Mouse (Mus musculus) myocyte (in vitro differentiated cells): Measurements from ENCODE around the gene Itga3.

Source experiments
- MAX ChIP-seq: IDR thresholded peaks from one replicate; pipeline ENCODE4 v1.6.1; 2011; ENCODE audit warnings: low read depth, mild to moderate bottlenecking, control low read depth
- POLR2A ChIP-seq: IDR thresholded peaks from one replicate; pipeline ENCODE4 v1.6.1; 2011; ENCODE audit warnings: low read depth, mild to moderate bottlenecking, control low read depth, moderate library complexity; ENCODE audit not compliant: insufficient read length
- POLR2AphosphoS2 ChIP-seq: IDR thresholded peaks from one replicate; pipeline ENCODE4 v1.6.1; 2011; ENCODE audit warnings: low read depth, control low read depth; ENCODE audit not compliant: insufficient read length
- SRF ChIP-seq: IDR thresholded peaks from one replicate; pipeline ENCODE4 v1.6.1; 2011; ENCODE audit warnings: low read depth; ENCODE audit not compliant: control insufficient read depth, insufficient read length

- TF ChIP-seq POLR2AphosphoS2 (no peak), SRF (no peak), POLR2A (no peak), MAX (no peak)
Observed at GRCm38 (mm10) chr11:95070140-95071107, 6.2 kb downstream of the Itga3 start.
